Mouse (Mus musculus) liver, adult (tissue): ENCODE measurements around the gene Adam20.
"Not testable (repeated sequence)": the region's sequence is repeated elsewhere in the genome, so short reads cannot be mapped to it uniquely, and the experiment has no call there.

Source experiments
- GATA4 ChIP-seq: IDR thresholded peaks from 2 replicates; pipeline ENCODE4 v1.6.1; 2014; ENCODE audit warnings: mild to moderate bottlenecking, low read length; ENCODE audit not compliant: insufficient replicate concordance

Adam20 gene

GRCm38 (mm10) chr8:40792973-40793372 is at the start of gene Adam20:
Gene Adam20 (plus strand): TSS chr8:40793273.
- not testable (repeated sequence) for TF ChIP-seq GATA4

- not testable (repeated sequence) for TF ChIP-seq GATA4
These were observed 41.2 kb upstream of the Adam20 start, which contains the start of gene Adam25 for GRCm38 (mm10) chr8:40751908-40752307. Gene Adam25 (plus strand): TSS chr8:40752208.

GRCm38 (mm10) chr8:40783320-40783719 is 9.8 kb upstream of the Adam20 start:
- no peak for TF ChIP-seq GATA4

- TF ChIP-seq GATA4, result no peak
These were observed 10.5 kb downstream of the Adam20 start for GRCm38 (mm10) chr8:40803379-40804079.
